Mouse (Mus musculus) lung, embryonic 15.5 days (tissue): ENCODE data around the gene Tead3. TPM values are rescaled to one million over a fixed set of nuclear protein-coding genes. Genes with fewer than 3 reads are reported as not detected.

Experiments
- ATAC-seq: fragments of 200-750 bp; cut with Nextera tagmentation; 2 replicates; pipeline ENCODE4 v1.8.0; 2017; ENCODE audit warnings: moderate number of reproducible peaks, borderline replicate concordance; ENCODE audit not compliant: low FRiP score, low TSS enrichment; ENCODE audit errors: extremely low read depth
- H3K27ac ChIP-seq: fragments of 300-500 bp; sonication (generic); 2 replicates; pipeline ENCODE4 v1.5.1; 2015; ENCODE audit warnings: moderate library complexity, mild to moderate bottlenecking, inconsistent platforms
- H3K27me3 ChIP-seq: fragments of 300-500 bp; sonication (generic); 2 replicates; pipeline ENCODE4 v1.6.1; 2015; ENCODE audit warnings: inconsistent platforms
- H3K36me3 ChIP-seq: fragments of 300-500 bp; sonication (generic); 2 replicates; pipeline ENCODE4 v1.6.1; 2015; ENCODE audit warnings: inconsistent platforms
- H3K4me1 ChIP-seq: fragments of 300-500 bp; sonication (generic); 2 replicates; pipeline ENCODE4 v1.6.1; 2015; ENCODE audit warnings: inconsistent platforms
- H3K4me2 ChIP-seq: fragments of 300-500 bp; sonication (generic); 2 replicates; pipeline ENCODE4 v1.6.1; 2015; ENCODE audit warnings: inconsistent platforms, mild to moderate bottlenecking, moderate library complexity
- H3K4me3 ChIP-seq: fragments of 300-500 bp; sonication (generic); 2 replicates; pipeline ENCODE4 v1.5.1; 2015; ENCODE audit warnings: mild to moderate bottlenecking, inconsistent platforms
- H3K9ac ChIP-seq: fragments of 300-500 bp; sonication (generic); 2 replicates; pipeline ENCODE4 v1.6.1; 2015; ENCODE audit warnings: inconsistent platforms
- H3K9me3 ChIP-seq: fragments of 300-500 bp; sonication (generic); 2 replicates; pipeline ENCODE4 v1.6.1; 2016; ENCODE audit warnings: inconsistent platforms
- WGBS: fragments of 180-500 bp; shearing (Covaris S2); methylation state at CpG from one replicate; pipeline ENCODE4 v1.1.7; 2015; 5-methylcytosine and 5-hydroxymethylcytosine counted together
- polyA plus RNA-seq: library from polyadenylated mRNA; unstranded; fragments of >200 nt; fragmentation: Nextera tagmentation; extraction: Ambion mirVana; gene quantifications from 2 replicates; pipeline ENCODE4 v1.2.1, GENCODE M21; 2015

The Tead3 gene
- polyA plus RNA-seq, 1 experiment from 2014 or later: 10.9 TPM

GRCm38 (mm10) chr17:28294449-28295333, 55.9 kb downstream of the Tead3 start:
- Histone ChIP-seq H3K9me3 (no peaks in the 10 kb centered on the region; the same call in 1 of the 2 replicates), H3K4me2 (no peak overlapping the region), H3K27me3 (no peaks in the 10 kb centered on the region), H3K27ac (peak overlapping the region; percentile 15; the same call in 1 of the 2 replicates), H3K4me1 (peaks cover 34% of the 10 kb centered on the region), H3K4me3 (no peak overlapping the region), H3K36me3 (peaks cover 15% of the 10 kb centered on the region), H3K9ac (no peak overlapping the region; the same call in 1 of the 2 replicates)
- ATAC-seq: no peak
- WGBS: 56% methylated on average over 17 of the region's 17 CpGs

GRCm38 (mm10) chr17:28293716-28294115, 56.9 kb downstream of the Tead3 start:
- H3K9ac ChIP-seq: no peak overlapping the region
- H3K36me3 ChIP-seq: peaks cover 8% of the 10 kb centered on the region
- H3K4me3 ChIP-seq: no peak overlapping the region
- ATAC-seq: no peak
- no peak overlapping the region for H3K4me2 ChIP-seq
- peaks cover 26% of the 10 kb centered on the region for H3K4me1 ChIP-seq
- WGBS: 48% methylated on average over 4 of the region's 4 CpGs
- H3K9me3 ChIP-seq: no peaks in the 10 kb centered on the region; the same call in 1 of the 2 replicates
- H3K27ac ChIP-seq: 0 out of 2 replicates have a peak overlapping the region, but pooled peaks have one; percentile 15
- no peaks in the 10 kb centered on the region for H3K27me3 ChIP-seq

GRCm38 (mm10) chr17:28291346-28291745, 59.3 kb downstream of the Tead3 start:
- H3K27me3 ChIP-seq: no peaks in the 10 kb centered on the region
- H3K36me3 ChIP-seq: no peaks in the 10 kb centered on the region
- no peak overlapping the region for H3K9ac ChIP-seq
- H3K27ac ChIP-seq: no peak overlapping the region
- no peaks in the 10 kb centered on the region; the same call in 1 of the 2 replicates for H3K9me3 ChIP-seq
- peaks cover 38% of the 10 kb centered on the region for H3K4me1 ChIP-seq
- no peak overlapping the region for H3K4me3 ChIP-seq
- WGBS: 64% methylated on average over 7 of the region's 7 CpGs
- no peak overlapping the region for H3K4me2 ChIP-seq
- no peak for ATAC-seq

GRCm38 (mm10) chr17:28290671-28291070, 59.9 kb downstream of the Tead3 start:
- 47% methylated on average over 11 of the region's 11 CpGs for WGBS
- no peak overlapping the region for H3K9ac ChIP-seq
- ATAC-seq: no peak

GRCm38 (mm10) chr17:28290262-28290661, 60.4 kb downstream of the Tead3 start:
- 67% methylated on average over 3 of the region's 3 CpGs for WGBS
- no peak overlapping the region for H3K27ac ChIP-seq
- peak; percentile 41; the same call in 1 of the 2 replicates for ATAC-seq
- H3K9me3 ChIP-seq: no peaks in the 10 kb centered on the region; the same call in 1 of the 2 replicates
- H3K36me3 ChIP-seq: no peaks in the 10 kb centered on the region
- H3K9ac ChIP-seq: no peak overlapping the region
- no peak overlapping the region for H3K4me3 ChIP-seq
- peaks cover 45% of the 10 kb centered on the region for H3K4me1 ChIP-seq
- H3K4me2 ChIP-seq: no peak overlapping the region
- H3K27me3 ChIP-seq: no peaks in the 10 kb centered on the region

More at GRCm38 (mm10) chr17:28290671-28291070, 59.9 kb downstream of the Tead3 start:
- no peak overlapping the region for H3K27ac ChIP-seq
- H3K27me3 ChIP-seq: no peaks in the 10 kb centered on the region
- H3K36me3 ChIP-seq: no peaks in the 10 kb centered on the region
- H3K4me1 ChIP-seq: peaks cover 43% of the 10 kb centered on the region
- H3K4me3 ChIP-seq: no peak overlapping the region
- H3K9me3 ChIP-seq: no peaks in the 10 kb centered on the region; the same call in 1 of the 2 replicates
- no peak overlapping the region for H3K4me2 ChIP-seq

GRCm38 (mm10) chr17:28287980-28288379, 62.6 kb downstream of the Tead3 start:
- Histone ChIP-seq H3K4me3 (no peak overlapping the region), H3K9me3 (no peaks in the 10 kb centered on the region; the same call in 1 of the 2 replicates), H3K27me3 (no peaks in the 10 kb centered on the region), H3K27ac (no peak overlapping the region), H3K36me3 (no peaks in the 10 kb centered on the region), H3K4me1 (peaks cover 33% of the 10 kb centered on the region), H3K9ac (no peak overlapping the region), H3K4me2 (no peak overlapping the region)
- WGBS: 41% methylated on average over 5 of the region's 5 CpGs
- ATAC-seq: 0 out of 2 replicates have a peak, but pooled peaks have one; percentile 16

GRCm38 (mm10) chr17:28287578-28287977, 63.0 kb downstream of the Tead3 start:
- 0 out of 2 replicates have a peak, but pooled peaks have one; percentile 5 for ATAC-seq
- H3K4me2 ChIP-seq: no peak overlapping the region
- H3K27ac ChIP-seq: no peak overlapping the region
- whole genome bisulfite sequencing: 49% methylated on average over 8 of the region's 8 CpGs
- H3K36me3 ChIP-seq: no peaks in the 10 kb centered on the region
- H3K9me3 ChIP-seq: no peaks in the 10 kb centered on the region; the same call in 1 of the 2 replicates
- no peaks in the 10 kb centered on the region for H3K27me3 ChIP-seq
- no peak overlapping the region for H3K4me3 ChIP-seq
- peaks cover 33% of the 10 kb centered on the region for H3K4me1 ChIP-seq
- H3K9ac ChIP-seq: no peak overlapping the region

- Histone ChIP-seq H3K9me3 (no peaks in the 10 kb centered on the region), H3K4me3 (no peak overlapping the region), H3K4me1 (peaks cover 33% of the 10 kb centered on the region), H3K9ac (no peak overlapping the region), H3K36me3 (no peaks in the 10 kb centered on the region), H3K27ac (no peak overlapping the region), H3K4me2 (no peak overlapping the region), H3K27me3 (no peaks in the 10 kb centered on the region)
- no peak; the same call in 1 of the 2 replicates for ATAC-seq
- 56% methylated on average over 5 of the region's 5 CpGs for WGBS
These were observed 63.7 kb downstream of the Tead3 start for GRCm38 (mm10) chr17:28286964-28287363.

- no peak for ATAC-seq
These were observed 64.5 kb downstream of the Tead3 start for GRCm38 (mm10) chr17:28286133-28286532.

GRCm38 (mm10) chr17:28283199-28283598, 67.4 kb downstream of the Tead3 start:
- Histone ChIP-seq H3K9me3 (no peaks in the 10 kb centered on the region), H3K36me3 (no peaks in the 10 kb centered on the region), H3K27me3 (no peaks in the 10 kb centered on the region), H3K4me3 (no peak overlapping the region), H3K9ac (no peak overlapping the region), H3K4me1 (peaks cover 50% of the 10 kb centered on the region), H3K27ac (no peak overlapping the region), H3K4me2 (no peak overlapping the region)
- no peak for ATAC-seq
- 82% methylated on average over 10 of the region's 10 CpGs for WGBS

More at GRCm38 (mm10) chr17:28286133-28286532, 64.5 kb downstream of the Tead3 start:
- Histone ChIP-seq H3K36me3 (no peaks in the 10 kb centered on the region), H3K4me1 (peaks cover 37% of the 10 kb centered on the region), H3K9ac (no peak overlapping the region), H3K4me2 (no peak overlapping the region), H3K9me3 (no peaks in the 10 kb centered on the region), H3K4me3 (no peak overlapping the region), H3K27me3 (no peaks in the 10 kb centered on the region), H3K27ac (no peak overlapping the region)
- WGBS: 73% methylated on average over 10 of the region's 10 CpGs

- no peak overlapping the region for H3K4me2 ChIP-seq
- no peak overlapping the region for H3K4me3 ChIP-seq
- no peaks in the 10 kb centered on the region for H3K9me3 ChIP-seq
- no peaks in the 10 kb centered on the region for H3K36me3 ChIP-seq
- H3K9ac ChIP-seq: no peak overlapping the region
- H3K4me1 ChIP-seq: peaks cover 51% of the 10 kb centered on the region
- ATAC-seq: no peak
- H3K27me3 ChIP-seq: no peaks in the 10 kb centered on the region
- 87% methylated on average over 7 of the region's 7 CpGs for WGBS
- H3K27ac ChIP-seq: no peak overlapping the region
These were observed 68.7 kb downstream of the Tead3 start for GRCm38 (mm10) chr17:28281866-28282441.
